Mouse (Mus musculus): ENCODE data around the gene Olfr1046.
"Not testable (repeated sequence)": the region's sequence is repeated elsewhere in the genome, so short reads cannot be mapped to it uniquely, and the experiment has no call there.

The Olfr1046 gene

GRCm38 (mm10) chr2:86219214-86219613 is at the start of gene Olfr1046:
TSS of gene Olfr1046 (minus strand) at chr2:86219314.
- DNase-seq, result no peak

DNA sequence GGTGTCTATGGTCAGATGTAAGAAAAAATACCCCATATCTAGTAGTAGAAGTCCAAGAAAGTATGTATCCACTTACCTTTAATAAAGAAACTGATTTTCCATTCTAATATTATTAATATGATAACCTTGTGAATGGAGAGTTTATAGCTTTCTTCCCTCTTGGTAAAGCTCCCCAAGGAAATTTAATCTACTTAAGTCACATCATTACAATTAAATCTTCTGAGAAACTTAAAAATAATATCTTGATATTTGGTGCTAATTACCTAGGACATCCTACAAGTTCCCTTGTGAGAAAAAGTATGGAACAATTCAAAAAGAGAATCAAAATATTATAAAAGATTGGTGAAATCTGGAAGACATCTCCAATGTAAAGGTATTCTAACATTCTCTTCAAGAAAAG is 39.1 kb upstream of the Olfr1046 start, which contains the start of gene Olfr1049:
Gene Olfr1049, minus strand, starts transcription at position 101 of the 400 bp plus-strand sequence.
- not testable (repeated sequence) for DNase-seq

GRCm38 (mm10) chr2:86240189-86240588 is 21.1 kb upstream of the Olfr1046 start, which contains the start of gene Olfr1048:
TSS of gene Olfr1048 (minus strand) at chr2:86240289.
- DNase-seq, result no peak

GRCm38 (mm10) chr2:86231301-86231700 is 12.2 kb upstream of the Olfr1046 start, which contains the start of gene Olfr1047:
TSS of gene Olfr1047 (minus strand) at chr2:86231401.
- DNase-seq, result no peak

DNA sequence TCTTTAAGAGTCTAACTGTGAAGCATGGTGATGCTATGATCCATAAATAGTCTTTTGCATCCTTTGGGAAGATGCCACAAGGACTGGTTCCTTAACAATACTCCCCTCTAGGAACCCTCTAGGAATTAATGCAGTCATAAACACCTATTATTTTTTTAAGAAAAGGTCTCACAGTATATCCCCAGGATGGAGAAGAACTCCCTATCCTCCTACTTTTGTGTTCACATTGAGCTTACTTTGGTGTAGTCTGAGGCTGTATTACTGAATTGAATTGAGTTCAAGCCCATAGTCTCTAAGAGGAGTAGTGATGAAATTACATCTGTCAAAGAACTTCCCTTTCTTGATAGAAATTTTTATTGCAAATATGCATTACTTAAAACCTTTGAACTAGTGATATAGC is 16.2 kb downstream of the Olfr1046 start, which contains the start of gene Olfr1045:
Gene Olfr1045, minus strand, starts transcription at position 101 of the 400 bp plus-strand sequence.
- no peak for DNase-seq

DNA sequence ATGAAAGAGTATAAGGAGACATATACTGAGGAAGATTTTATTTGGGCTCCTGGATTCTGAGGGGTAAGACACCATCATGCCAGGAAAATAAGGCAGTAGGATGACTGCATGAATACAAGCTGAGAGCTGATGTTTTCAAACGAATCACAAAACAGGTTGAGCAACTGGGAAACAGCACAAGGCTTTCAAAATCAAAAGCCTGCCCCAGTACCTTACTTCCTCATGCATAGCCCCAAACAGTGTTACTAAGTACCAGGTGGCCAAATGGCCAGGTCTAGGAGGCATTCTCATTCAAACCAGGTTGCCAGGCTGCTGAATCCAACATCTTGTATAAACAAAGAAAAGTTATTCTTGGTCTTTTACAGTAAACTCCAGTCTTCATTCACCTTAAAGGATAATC is 23.3 kb downstream of the Olfr1046 start:
- no peak for DNase-seq

GRCm38 (mm10) chr2:86185583-86185982 is 33.5 kb downstream of the Olfr1046 start, which contains the start of gene Olfr52:
TSS of gene Olfr52 (minus strand) at chr2:86185683.
- DNase-seq, result no peak

- no peak for DNase-seq
Observed at GRCm38 (mm10) chr2:86179950-86180349, 39.2 kb downstream of the Olfr1046 start.

DNA sequence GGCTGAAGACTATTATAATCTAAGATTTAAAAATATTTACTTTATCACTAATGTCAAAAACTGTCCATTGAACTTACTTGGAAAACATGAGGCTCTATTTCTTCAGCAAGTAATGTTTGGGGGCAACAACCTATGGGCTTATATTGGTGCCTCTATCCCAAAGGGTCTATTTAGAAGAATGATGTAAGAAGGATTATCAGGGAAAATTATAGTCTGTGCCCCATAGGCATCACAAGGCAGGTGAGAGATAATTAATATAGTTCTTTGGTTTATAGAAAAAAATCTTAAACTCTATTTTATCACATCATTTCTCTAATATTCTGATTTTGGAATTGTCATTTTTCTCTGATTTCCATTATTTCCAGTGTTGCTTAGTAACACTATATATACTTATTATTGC is 41.4 kb downstream of the Olfr1046 start, which contains the start of gene Olfr1044:
Gene Olfr1044, minus strand, starts transcription at position 101 of the 400 bp plus-strand sequence.
- no peak for DNase-seq

DNA sequence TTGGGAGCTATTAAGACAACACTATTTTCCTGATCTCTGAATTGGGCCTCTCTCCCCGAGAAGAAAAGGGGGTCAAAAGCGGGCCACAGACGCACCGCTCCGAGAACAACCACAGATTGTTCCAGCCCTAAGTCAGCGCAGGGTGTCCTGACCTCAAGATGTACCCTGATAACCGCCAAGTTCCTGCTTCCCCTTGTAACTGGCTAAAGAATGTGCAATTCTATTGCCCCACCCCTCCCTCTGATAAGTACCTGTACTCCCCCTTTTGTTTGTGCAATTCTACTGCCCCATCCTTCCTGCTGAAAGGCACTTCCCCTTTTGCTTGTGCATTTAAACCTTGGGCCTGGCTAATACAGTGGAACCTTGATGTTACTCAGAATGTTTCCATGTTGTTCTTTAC is 43.7 kb downstream of the Olfr1046 start:
- not testable (repeated sequence) for DNase-seq

DNA sequence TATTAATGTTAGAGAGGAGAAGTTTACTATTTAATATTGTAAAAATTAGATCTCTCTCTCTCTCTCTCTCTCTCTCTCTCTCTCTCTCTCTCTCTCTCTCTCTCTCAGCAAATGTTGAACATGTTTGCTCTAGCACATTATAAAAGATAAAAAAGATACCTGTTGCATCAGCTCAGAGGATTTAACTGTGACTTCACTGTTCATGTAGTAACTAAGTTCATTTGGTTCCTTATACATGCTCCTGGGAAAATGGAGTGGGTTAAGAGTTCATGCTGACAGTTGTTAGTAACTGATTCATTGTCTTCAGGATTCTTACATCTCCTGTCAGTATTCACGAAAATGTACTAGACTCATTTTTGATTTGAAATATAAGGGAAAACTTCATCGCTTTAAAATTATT is 51.7 kb downstream of the Olfr1046 start, which contains the start of gene Olfr1043:
Gene Olfr1043, minus strand, starts transcription at position 101 of the 400 bp plus-strand sequence.
- DNase-seq, result no peak
